Mouse (Mus musculus) ZHBTc4 (cell line): ENCODE data around the gene 4930523C07Rik.

Source experiments
- DNase-seq: peaks from one replicate; pipeline ENCODE4 v3.0.0-alpha.2; 2011; ENCODE audit warnings: low read depth, low spot score

Gene 4930523C07Rik

DNA sequence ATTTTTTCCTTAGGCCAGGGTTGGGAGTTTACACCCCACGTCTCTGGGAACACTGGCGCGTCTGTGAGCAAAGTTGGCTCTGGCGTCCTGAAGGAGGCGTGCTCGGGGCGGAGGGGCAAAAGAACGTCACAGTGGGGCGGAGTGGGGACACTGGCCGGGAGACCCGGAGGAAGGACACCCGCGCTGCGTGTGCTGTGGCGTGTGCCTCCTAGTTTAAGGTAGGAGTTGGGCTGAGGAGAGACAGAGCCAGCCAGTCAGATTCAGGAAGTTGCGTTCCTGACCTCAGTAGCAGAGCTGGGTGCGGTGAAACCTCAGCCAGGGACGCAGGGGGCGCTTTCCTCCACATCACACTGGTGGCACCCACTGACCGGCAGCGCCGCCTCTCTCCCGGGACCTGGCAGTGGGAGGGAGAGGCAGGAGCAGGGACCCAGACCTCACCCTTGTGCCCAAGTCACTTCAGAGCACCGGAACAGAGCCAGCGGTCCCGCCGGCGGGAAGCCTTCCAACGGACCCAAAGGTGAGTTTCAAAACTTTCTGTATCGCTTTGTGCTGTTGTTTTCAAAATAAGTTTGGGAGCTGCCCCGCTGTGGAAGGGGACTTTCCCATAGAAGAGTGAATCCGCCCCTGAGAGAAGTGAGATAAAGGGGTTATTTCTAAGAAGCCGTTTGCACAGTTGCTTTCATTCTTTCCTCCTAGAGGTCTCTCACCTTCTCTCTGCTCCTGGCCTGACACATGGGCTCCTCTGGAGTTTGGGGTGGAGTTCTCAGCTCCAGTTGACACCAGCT is at the start of gene 4930523C07Rik:
Gene 4930523C07Rik, plus strand, starts transcription at position 146 of the 785 bp plus-strand sequence.
- DNase-seq: peak; percentile 70

DNA sequence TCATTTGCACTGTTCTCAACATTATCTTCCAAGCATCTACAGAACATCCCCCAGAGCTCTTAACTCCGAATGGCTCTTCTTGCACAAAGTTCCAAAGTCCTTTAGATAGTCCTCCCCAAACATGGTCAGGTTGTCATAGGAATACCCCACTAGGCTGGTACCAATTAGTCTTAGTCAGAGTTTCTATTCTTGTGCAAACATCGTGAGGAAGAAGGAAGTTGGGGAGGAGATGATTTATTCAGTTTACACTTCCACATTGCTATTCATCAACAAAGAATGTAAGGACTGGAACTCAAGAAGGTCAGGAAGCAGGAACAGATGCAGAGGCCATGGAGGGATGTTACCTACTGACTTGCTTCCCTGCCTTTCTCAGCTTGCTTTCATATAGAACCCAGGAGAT is 46.9 kb upstream of the 4930523C07Rik start:
- no peak for DNase-seq

DNA sequence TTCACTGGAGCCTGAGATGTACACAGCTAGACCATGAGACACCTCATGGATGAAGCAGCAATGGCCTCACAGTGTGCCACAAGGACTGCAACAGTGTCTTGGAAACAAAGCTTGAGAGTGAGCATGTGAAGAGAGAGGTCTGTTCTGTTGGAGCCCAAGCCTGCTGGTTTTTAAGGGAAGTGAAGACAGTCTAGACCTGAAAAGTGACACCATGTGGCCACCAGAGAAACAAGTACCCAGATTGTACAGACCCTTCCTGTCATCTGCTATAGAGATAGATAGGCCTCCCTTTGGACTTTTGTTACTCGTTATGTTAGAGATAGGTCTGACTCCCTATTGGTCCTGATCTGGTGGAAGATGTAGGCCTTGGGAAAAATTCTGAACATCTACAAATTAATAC is 45.8 kb upstream of the 4930523C07Rik start:
- no peak for DNase-seq

DNA sequence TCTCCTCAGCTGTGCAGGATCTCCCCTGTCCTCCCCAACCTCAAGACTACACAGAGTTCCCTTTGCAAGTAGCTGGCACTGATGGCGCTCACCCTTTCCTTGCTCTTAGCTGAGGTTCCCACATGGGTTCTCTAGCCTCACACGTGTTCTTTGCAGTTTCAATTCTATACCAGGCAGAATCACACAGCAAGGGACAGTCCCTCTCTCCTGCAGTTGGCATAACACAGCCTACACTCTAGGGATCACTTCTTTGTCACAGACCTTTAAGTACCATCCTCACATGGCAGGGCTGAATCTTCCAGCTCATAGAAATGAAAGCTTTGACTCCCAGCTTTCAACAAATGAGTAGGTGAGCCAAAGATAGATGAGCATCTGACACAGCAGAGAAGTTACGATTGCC is 45.0 kb upstream of the 4930523C07Rik start:
- no peak for DNase-seq

DNA sequence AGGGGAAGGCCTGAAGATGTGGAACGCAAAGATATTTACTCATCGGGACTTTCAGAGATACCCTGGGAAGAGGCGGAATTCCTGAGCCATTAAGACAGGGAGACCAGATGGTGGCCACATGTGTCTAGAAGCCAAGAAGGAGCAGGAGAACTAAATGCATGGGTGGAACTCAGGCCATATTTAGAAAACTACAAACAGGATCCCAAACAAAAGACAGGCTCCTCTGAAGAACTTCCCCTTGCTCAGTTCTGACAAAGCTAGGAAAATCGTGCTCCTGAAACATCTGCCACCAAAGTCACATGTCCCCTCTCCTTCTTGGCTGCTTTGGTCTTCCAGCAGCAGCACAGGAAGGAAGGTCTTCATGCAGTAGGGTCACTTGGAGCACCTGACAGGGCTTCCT is 38.9 kb upstream of the 4930523C07Rik start:
- no peak for DNase-seq

DNA sequence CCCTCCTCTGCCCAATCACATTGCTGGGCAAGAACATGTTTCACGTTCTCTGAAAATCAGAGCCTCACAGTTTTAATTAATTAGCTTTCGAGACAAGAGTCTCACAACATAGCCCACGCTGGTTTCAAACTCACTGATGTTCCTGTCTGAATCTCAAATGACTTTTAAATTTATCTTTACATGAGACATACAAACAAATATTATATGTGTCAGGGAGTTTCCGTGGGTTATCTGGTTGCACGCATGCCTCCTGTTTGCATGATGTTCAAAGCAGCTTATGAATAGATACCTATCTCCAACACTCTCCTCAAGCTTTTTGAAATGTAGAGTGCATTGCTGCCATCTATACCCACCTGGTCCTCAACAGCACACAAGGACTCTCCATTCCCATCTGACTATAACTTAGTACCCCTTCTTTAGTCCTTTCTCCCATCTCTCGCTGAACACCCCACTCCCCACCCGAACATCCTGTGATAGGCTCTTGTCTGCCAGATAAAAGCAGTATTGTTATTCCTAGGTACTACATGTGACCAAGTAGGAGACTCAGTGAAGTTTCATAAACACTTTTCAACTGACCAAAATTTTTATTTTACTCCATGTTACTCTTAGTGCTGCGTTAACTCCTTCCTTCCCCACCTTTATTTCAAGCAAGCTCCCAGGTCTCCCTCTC is 37.1 kb upstream of the 4930523C07Rik start:
- no peak for DNase-seq

DNA sequence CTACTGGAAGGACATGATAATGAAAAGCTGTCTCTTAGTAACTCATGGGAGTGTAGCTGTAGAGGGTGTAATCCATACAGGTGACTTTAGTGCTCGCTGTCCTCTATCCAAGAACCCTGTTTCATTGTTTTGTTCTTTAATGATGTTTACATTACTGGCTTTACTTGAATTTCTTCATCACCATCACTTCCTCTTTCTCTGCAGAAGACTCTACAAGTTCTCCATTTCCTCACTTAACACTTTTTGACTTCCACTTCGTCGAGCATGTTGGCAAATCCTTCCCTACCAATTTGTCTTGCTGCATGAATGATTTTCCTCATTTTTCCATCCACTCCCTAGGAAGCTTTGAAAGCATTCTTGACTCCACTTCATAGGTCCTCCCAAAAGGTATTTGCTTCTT is 31.1 kb upstream of the 4930523C07Rik start:
- no peak for DNase-seq

DNA sequence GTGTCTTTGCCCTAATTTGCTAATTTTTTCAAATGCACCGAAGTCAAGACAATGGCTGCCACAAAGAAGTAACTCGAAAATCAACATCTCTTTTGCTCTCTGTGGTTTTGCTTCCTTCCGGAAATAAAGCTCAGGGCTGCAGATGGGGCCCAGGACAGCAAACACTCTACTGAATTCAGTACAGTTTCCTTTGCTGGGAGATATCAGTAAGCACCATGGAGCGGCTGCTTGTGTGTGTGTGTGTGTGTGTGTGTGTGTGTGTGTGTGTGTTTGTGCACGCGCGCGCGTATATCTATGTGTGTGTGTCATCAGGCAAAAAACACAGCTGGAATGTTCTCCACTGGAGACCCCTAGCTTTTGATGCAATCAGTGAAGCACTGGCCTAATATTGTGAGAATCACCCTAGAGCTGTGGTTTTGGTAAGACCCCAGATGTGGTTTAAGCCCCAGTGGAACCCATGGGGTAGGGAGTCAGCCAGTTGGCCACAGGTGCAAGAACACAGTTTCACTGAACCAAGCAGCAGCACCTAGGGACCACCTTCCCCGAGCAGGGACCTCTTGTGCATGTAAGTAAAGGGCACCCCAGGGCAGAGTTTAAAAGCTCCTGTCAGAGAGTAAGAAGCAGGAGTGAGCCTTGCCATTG is 19.7 kb upstream of the 4930523C07Rik start:
- DNase-seq: no peak

DNA sequence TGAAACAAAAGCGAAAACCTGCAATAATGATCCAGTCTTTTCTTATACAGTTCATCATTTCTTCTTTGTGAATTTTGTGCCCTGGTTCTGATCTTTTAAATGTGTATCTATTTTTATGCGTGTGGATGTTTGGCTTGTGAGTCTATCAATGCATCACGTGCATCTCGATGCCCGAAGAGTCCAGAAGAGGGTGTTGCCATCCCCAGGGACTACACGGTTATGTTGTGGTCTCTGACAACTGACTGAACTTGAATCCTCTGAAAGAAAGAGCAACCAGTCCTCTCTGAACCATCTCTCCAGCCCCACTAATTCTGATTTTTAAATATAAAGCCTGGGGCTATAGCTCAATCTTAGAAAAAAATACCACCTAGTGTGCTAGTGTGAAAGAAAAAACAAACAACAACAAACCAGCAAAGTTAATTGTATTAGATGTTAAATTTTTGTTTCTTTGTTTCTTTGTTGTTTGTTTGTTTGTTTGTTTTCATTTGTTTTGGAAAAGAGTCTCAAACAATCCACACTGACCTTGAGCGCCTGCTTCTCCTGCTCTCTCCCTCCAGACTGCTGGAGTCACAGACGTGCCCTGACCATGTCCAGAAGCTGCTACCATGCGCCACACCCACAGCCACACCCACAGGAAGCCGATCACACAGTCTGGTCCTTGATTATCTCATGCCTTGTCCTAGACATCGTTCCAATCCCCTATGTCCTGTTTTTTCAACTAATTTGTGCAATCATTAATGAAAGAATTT is 18.9 kb upstream of the 4930523C07Rik start:
- no peak for DNase-seq

DNA sequence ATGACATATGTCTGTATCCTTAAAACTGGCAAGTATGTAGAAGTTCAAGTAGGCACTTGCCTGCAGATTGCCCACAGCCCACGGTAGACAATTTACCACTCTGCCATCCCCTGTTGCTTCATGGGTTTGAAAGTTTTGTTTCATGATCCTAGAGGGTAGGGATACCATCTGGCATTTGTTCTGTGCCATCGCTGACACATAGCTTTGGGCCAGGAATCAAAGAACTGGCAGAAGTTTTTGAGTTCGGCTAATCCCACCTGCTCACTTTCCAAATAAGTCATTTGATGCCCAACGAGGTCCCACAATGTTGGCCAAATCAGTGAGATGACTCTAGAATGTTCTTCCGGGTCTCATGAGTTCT is 18.3 kb upstream of the 4930523C07Rik start:
- no peak for DNase-seq

DNA sequence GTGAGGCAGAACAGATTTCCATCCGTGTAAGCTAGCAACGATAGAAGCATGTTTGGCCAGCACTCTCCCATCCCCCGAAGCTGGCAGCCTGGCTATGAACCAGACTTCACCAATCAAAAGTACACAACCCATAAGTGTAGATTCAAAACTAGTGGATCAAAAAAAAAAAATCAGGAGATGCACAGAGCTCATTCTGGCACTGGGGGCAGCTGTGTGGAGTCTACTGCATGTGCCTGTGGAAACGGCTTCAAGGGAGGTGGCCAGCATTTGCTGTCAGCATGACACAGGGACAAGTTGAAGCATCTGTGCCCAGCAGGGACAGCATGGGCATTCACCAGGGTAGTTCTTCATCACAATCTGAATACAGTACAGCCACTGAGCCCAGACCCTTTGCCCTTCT is 16.2 kb upstream of the 4930523C07Rik start:
- no peak for DNase-seq

DNA sequence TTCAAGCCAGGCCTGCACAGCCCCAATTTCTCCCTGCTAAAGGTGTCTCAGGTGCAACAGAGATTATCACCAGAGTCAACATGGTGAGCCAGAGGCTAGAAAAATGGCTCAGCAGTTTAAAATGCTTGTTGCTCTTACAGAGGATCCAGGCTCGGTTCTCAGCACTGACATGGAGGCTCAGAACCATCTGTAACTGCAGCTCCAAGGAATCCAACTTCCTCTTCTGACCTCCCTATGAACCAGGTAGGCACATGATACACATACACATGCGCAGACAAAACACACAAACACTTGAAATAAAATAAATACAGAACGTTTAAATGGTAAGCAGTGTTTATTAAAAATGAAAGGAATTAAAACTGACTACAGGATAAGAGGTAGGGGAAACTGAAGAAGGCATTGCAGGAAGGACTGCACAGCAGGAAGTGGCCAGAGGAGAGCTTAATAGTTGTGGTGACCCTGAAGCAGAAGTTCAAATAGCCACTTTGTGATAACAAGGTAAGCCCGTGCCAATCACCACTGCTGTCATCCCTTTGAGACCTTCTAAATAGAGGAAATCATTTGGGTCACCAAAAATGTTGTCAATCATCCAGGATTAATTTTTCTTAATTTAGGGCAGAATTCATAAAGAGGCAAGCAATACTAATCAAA is 10.1 kb upstream of the 4930523C07Rik start:
- no peak for DNase-seq

DNA sequence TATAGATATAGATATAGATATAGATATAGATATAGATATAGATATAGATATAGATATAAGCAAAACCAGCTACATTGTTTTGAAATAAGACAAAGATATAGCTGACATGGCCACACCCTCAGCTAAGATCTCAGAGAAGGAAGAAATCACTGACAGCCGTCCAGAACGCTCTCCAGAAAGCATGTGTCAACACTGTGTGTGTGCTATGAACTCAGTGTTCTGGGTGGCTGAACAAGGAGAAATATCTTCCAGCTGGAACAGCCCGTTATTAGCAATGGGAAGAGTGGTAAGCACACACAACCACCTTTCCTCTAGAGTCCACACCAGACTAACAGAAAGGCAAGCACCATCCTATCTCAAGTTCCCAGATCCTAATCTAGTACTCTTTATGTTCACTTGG is 8.6 kb upstream of the 4930523C07Rik start:
- no peak for DNase-seq

DNA sequence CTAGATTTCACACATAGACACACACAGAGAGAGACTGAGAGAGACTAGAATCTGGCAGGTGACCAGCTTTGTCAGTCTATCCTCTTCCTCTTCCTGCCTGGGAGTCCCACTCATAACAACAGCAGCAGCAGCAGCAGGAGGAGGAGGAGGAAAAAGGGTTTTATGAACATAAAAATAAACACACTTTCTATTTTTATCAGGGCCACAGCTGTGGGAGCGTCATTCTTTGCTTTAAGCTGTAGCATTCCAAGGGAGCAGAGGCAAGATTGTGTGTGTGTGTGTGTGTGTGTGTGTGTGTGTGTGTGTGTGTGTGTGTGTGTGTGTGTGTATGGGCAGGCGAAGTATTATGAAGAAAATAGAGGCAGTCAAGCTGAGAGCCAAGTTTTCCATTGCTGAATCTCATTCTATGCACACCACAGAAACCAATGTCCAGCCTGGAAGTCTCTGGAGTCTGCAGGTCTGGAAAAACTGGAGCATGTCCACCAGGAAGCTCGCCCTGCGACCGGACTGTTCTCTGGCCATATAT is 7.1 kb upstream of the 4930523C07Rik start:
- DNase-seq: no peak

DNA sequence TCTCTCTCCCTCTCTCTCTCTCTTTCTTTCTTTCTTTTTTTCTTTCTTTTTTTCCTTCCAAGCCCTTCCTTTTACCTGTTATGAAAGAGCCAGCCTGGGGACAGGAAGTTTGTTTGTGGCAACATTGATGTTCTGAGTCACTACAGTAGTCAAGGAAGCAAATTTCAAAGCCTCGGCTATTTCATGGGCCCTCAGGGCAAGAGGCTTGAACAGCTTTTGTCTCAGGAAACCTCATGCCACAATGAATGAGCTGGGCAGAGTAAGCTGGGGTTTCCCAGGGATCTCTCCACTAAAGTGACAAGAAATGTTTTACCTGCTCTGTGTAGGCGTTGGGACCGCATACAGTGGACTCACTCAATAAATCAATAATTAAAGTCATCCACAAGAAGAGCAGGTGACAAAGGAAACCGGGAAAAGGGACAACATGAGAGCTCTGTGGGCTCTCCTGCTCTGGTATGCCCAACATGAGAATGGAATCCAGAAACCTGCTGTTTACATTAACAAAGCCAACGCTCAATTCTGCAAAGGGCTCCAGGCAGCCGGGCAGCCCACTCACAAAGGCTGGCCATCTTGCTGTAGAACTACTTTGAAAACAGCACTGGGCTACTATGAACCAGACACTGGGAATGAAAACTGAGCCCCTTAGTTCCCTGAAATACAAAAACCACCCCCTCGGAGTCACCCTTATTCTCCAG is 4.1 kb upstream of the 4930523C07Rik start:
- DNase-seq: no peak

DNA sequence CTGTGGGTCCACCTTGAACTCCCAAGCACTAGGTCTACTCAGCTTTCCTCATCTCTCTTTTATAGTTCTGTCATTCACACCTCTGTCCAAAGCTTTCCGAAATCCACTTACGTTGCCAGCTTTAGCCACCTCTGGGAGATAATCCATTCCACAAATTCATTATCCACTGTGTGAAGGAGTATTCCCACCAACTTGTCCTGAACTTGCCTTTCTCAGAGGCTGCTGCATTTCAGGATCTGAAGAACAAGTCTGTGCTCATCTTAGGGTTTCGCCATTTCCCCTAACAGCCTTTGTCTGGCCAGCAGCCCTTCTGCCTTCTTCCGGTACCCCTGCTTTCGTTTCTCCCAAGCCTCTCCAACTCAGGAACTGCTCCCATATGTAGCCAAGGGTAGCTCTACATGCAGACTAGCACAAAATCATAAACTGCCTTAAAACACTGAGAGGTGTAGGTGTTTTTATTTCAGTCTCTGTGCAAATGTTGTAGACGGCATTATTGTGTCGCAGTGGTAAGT is 2.9 kb upstream of the 4930523C07Rik start:
- DNase-seq: no peak

DNA sequence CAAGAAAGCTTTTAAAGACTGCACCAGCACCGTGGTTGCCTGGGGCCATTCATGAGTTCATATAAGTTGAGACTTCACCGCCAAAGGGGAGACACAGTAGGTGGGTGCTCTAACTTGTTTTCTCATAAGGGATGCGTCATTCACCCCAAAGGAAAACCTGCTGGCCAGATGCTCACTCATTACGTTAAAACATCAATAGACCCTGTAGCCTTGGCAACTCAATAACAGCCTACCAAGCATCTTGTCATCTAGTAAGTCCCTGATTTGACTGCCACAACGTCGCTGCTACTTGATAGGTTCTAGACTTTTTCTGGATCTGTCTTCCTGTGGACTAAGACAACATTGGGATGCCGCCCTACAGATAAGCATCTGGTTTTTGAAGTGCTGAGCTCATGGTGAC is 1.8 kb upstream of the 4930523C07Rik start:
- DNase-seq: no peak

DNA sequence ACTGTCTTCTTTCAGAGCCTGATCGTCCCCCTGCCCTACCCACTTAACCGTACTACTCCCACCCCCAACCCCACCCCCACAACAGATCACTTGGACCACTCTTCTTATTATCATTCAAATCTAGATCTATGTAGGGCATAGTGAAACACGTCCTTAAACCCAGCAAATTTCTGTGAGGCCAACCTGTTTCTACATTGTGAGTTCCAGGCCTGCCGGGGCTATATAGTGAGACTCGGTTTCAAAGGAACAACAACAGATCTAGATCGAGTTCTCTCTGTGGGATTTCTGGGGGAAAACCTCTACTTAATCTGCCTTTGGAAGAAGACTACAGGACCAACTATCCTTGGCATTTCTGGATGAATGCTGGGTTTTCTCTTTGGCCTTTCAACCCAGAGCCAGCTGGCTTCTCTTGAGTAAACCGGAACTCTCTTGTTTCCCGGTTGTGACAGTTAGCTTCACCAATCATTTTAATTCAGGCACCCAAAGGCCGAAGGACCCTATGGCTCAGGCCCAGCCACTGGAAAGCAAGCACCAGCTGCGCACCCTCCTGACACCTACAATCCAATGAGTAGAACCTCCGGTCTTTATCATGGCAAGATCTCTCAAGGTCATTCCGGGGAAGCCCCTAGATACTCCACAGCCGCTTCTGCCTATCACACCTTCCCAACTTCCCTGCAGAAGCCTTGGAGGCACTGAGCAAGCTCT is 759 bp upstream of the 4930523C07Rik start:
- peak; percentile 28 for DNase-seq

DNA sequence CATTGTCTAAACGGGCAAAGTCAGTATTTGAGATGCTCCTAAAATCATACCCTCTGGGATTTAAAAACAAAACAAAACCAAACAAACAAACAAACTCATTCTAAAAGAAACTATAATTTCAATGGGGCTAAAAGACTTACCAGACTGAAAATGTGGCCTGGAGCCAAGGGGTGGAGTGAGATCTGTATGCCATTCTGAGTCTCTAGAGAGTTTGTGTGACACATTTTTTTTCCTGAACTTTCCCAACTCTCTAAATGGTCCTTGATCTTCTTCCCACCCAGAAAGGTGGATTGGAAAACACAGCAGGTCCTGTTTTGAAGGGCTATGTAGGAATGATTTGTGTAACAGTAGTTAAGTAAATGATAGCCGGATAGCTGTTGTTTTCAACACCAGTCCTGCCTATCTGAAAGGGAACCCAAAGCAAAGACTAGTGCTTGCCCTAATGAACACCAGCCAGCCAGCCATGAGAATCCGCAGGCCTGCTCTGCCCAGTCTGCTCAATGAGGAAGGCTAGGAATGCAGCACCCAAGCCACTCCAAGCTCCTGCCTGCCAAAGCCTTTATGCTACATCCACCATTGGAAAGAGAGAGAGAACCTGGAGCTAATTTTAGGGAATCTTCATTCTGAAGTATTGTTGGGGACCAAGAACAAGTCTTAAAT is 1.0 kb downstream of the 4930523C07Rik start:
- DNase-seq: no peak
